Mouse (Mus musculus) brain, embryonic 14.5 days (tissue): ENCODE measurements around the gene Lhx4. TPM values are rescaled to one million over a fixed set of nuclear protein-coding genes. Genes with fewer than 3 reads are reported as not detected.

Experiments used
- DNase-seq: peaks from one replicate; pipeline ENCODE4 v3.0.0-alpha.2; 2011; ENCODE audit warnings: low read depth
- CTCF ChIP-seq: fragments of 200-500 bp; IDR thresholded peaks from 2 replicates; pipeline ENCODE4 v1.5.1; 2012; ENCODE audit warnings: inconsistent platforms, mild to moderate bottlenecking, moderate library complexity, borderline replicate concordance; ENCODE audit not compliant: insufficient read depth, insufficient read length; ENCODE audit errors: extremely low read depth
- POLR2A ChIP-seq: fragments of 200-500 bp; IDR thresholded peaks from 2 replicates; pipeline ENCODE4 v1.6.1; 2012; ENCODE audit warnings: mild to moderate bottlenecking, inconsistent platforms, borderline replicate concordance; ENCODE audit not compliant: poor library complexity, insufficient read depth, insufficient read length, severe bottlenecking; ENCODE audit errors: extremely low read depth
- polyA plus RNA-seq: library from polyadenylated mRNA; depleted of rRNA; stranded (reverse); fragments of >200 nt; gene quantifications from 2 replicates; pipeline ENCODE4 v1.2.3, GENCODE M21; 2012

Gene Lhx4
- polyA plus RNA-seq, 1 experiment = 2.7 TPM

- TF ChIP-seq CTCF = no peak
- no peak for TF ChIP-seq POLR2A
- peak; percentile 75 for DNase-seq
These were observed 29.3 kb downstream of the Lhx4 start for GRCm38 (mm10) chr1:155722185-155722584.

GRCm38 (mm10) chr1:155721443-155721842 lies 30.0 kb downstream of the Lhx4 start:
- DNase-seq = no peak

GRCm38 (mm10) chr1:155720006-155720405 lies 31.5 kb downstream of the Lhx4 start:
- DNase-seq = no peak
- TF ChIP-seq CTCF = no peak
- TF ChIP-seq POLR2A = no peak

More at GRCm38 (mm10) chr1:155721443-155721842, 30.0 kb downstream of the Lhx4 start:
- no peak for TF ChIP-seq POLR2A
- TF ChIP-seq CTCF = peak; percentile 54; the same call in 1 of the 2 replicates

- DNase-seq = no peak
- TF ChIP-seq POLR2A (no peak), CTCF (no peak)
These were observed 32.6 kb downstream of the Lhx4 start for GRCm38 (mm10) chr1:155718851-155719250.

DNA sequence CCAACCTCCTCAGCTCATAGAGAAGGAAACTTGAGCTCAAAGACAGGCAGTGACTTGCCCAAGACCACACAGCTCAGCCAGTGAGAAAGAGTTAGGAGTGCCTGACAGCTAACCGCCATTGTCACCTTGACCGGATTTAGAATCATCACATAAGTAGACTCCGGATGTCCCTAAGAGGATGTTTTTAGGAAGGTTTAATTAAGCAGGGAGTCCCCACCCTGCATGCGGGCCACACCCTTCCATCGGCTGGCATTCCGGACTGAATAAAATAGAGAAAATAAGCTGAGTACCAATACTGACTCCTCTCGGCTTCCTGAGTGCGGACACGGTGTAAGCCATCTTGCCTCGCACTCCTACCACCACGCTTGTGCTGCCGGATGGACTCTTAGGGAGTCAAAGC lies 34.2 kb downstream of the Lhx4 start:
- TF ChIP-seq POLR2A = no peak

GRCm38 (mm10) chr1:155715366-155715765 lies 36.1 kb downstream of the Lhx4 start:
- no peak for DNase-seq
- no peak for TF ChIP-seq CTCF
- TF ChIP-seq POLR2A = no peak

More for the DNA sequence above, 34.2 kb downstream of the Lhx4 start:
- DNase-seq = no peak

DNA sequence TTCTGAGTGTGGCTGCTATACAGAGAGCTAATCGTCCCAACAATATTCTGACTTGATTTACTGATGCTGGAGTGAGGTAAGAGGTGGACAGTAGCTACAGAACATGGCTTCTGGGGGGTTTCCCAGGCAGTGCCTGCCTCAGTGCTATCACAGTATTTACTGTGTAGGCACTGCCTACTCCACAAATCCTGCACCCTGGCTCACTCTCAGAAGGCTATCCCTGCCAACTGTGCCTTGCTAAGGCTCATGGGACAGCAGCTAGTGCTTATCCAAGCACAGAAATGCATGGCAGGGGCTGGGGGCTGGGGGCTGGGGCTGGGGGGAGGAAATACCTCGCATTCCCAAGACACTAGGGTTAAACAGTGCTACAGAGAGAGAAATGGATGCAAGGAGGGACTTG lies 38.2 kb downstream of the Lhx4 start:
- no peak for DNase-seq

GRCm38 (mm10) chr1:155704182-155704581 lies 47.3 kb downstream of the Lhx4 start:
- TF ChIP-seq POLR2A (no peak), CTCF (no peak)
- DNase-seq = no peak

More for the DNA sequence above, 38.2 kb downstream of the Lhx4 start:
- no peak for TF ChIP-seq POLR2A
- no peak for TF ChIP-seq CTCF

DNA sequence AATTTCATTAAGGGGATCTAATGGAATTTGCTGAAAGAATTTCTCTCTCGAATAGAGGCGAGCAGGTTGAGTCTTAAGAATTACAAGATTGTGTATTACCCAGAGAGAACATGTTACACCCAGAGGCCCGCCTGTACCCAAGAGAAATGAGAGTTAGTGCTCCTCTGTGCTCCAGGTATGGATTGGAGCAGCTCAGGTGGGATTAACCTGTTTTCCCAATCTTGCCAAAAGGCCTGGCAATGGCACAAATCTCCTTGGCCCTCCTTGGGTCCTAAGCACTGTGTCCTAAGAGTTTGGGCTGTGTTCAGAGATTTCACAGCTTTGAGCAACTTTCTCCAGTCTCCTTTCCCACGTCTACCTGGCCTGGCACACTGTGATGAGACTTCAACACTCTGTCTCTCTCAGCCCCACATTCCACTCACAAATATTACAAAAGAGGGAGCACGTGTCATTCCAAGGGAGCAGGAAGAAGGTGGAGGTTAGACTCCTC lies 48.2 kb downstream of the Lhx4 start:
- DNase-seq = no peak
- TF ChIP-seq POLR2A (no peak), CTCF (no peak)

DNA sequence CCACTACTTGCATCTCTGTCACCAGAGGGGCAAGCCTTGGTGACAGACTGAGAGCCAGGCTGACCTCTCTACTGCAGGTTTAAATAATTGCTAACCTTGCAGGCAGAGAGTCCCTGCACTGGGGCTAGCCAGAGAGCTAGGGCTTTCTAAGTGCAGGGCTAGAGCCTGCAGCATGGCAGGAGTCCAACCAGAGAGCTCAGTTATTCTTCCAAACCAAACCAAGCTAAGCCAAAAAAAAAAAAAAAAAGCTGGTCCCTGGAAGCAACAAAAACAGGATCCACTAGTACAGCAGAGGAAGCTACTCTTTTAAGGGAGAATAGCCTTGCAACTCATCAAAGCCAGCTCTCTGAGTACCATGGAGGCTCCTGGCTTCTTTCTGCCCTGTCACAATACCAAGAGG lies 50.6 kb downstream of the Lhx4 start:
- DNase-seq = peak; percentile 61
- no peak for TF ChIP-seq POLR2A
- no peak for TF ChIP-seq CTCF

GRCm38 (mm10) chr1:155698373-155699159 lies 52.9 kb downstream of the Lhx4 start:
- peak; percentile 81 for DNase-seq
- TF ChIP-seq POLR2A = no peak
- no peak for TF ChIP-seq CTCF

DNA sequence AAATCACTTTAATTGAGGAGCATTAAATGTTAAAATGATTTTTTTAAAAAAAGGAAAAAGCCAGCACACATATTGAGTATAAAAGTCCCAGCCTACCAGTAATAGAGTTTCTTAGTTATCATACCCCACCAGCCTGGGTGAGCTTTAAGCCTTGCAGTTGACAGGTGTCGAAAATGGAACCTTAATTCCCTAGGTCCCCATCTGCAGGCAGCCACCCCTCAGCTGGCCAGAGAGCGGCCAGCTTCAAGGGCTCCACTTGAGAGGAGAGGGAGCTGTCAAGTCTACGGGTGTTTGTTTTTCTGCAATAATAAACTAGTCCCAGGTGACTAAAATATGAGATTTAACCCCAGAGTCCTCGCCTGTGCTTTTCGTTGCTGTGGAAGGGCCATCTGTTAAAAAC lies 58.0 kb downstream of the Lhx4 start:
- DNase-seq = peak; percentile 55
- TF ChIP-seq CTCF = no peak
